Mouse (Mus musculus) heart, embryonic 16.5 days (tissue): ENCODE data around the gene Grm6. TPM values are rescaled to one million over a fixed set of nuclear protein-coding genes. Genes with fewer than 3 reads are reported as not detected.

ENCODE experiments used
- ATAC-seq: fragments of 200-750 bp; cut with Nextera tagmentation; replicated peaks from 2 replicates; pipeline ENCODE4 v1.8.0; 2017; ENCODE audit warnings: moderate number of reproducible peaks; ENCODE audit not compliant: insufficient read depth, low FRiP score; ENCODE audit errors: extremely low read depth
- H3K27ac ChIP-seq: fragments of 300-500 bp; sonication (generic); 2 replicates; pipeline ENCODE4 v1.5.1; 2014; ENCODE audit warnings: mild to moderate bottlenecking, low read length, control low read depth, moderate library complexity
- H3K27me3 ChIP-seq: fragments of 300-500 bp; sonication (generic); 2 replicates; pipeline ENCODE4 v1.6.1; 2014; ENCODE audit warnings: low read length, mixed read lengths; ENCODE audit not compliant: control insufficient read depth, insufficient read depth
- H3K36me3 ChIP-seq: fragments of 300-500 bp; sonication (generic); 2 replicates; pipeline ENCODE4 v1.6.1; 2014; ENCODE audit not compliant: control insufficient read depth, insufficient read depth
- H3K4me1 ChIP-seq: fragments of 300-500 bp; sonication (generic); 2 replicates; pipeline ENCODE4 v1.6.1; 2014; ENCODE audit warnings: low read length, mixed read lengths; ENCODE audit not compliant: control insufficient read depth, insufficient read depth
- H3K4me2 ChIP-seq: fragments of 300-500 bp; sonication (generic); 2 replicates; pipeline ENCODE4 v1.6.1; 2014; ENCODE audit warnings: low read depth, mild to moderate bottlenecking, control low read depth, low read length
- H3K4me3 ChIP-seq: fragments of 300-500 bp; sonication (generic); 2 replicates; pipeline ENCODE4 v1.5.1; 2014; ENCODE audit warnings: mild to moderate bottlenecking, control low read depth, low read length
- H3K9ac ChIP-seq: fragments of 300-500 bp; sonication (generic); 2 replicates; pipeline ENCODE4 v1.6.1; 2014; ENCODE audit warnings: low read length, control low read depth
- H3K9me3 ChIP-seq: fragments of 300-500 bp; sonication (generic); replicated peaks from 2 replicates; pipeline ENCODE4 v1.6.1; 2016; ENCODE audit warnings: low read length; ENCODE audit not compliant: control insufficient read depth
- WGBS: fragments of 180-500 bp; shearing (Covaris S2); extraction: QIAGEN DNeasy Blood & Tissue Kit; methylation state at CpG from one replicate; pipeline ENCODE4 v1.1.7; 2014; 5-methylcytosine and 5-hydroxymethylcytosine counted together
- polyA plus RNA-seq: library from polyadenylated mRNA; unstranded; fragments of >200 nt; fragmentation: Nextera tagmentation; extraction: Ambion mirVana; gene quantifications from 2 replicates; pipeline ENCODE4 v1.2.1, GENCODE M21; 2015

Gene Grm6
- polyA plus RNA-seq = not detected in 2 replicates

- peaks cover 12% of the 10 kb centered on the region for H3K4me1 ChIP-seq
- ATAC-seq = no peak
- H3K9ac ChIP-seq = peak within 1 kb of the TSS; percentile 38; the same call in 1 of the 2 replicates
- peaks cover 4% of the 10 kb centered on the region; the same call in 1 of the 2 replicates for H3K9me3 ChIP-seq
- H3K27ac ChIP-seq = no peak within 1 kb of the TSS
- H3K4me3 ChIP-seq = peak within 1 kb of the TSS; percentile 55
- peak within 1 kb of the TSS; percentile 71 for H3K4me2 ChIP-seq
- H3K27me3 ChIP-seq = peaks cover 52% of the 10 kb centered on the region
- no peaks in the 10 kb centered on the region for H3K36me3 ChIP-seq
- WGBS = 2% methylated on average over 11 of the region's 11 CpGs
These were observed at the start of gene Grm6 for GRCm38 (mm10) chr11:50850177-50850735. Gene Grm6 (plus strand): TSS chr11:50850685.

- H3K36me3 ChIP-seq = peaks cover 71% of the 10 kb centered on the region
- no peak for ATAC-seq
- 92% methylated on average over 4 of the region's 4 CpGs for WGBS
- H3K4me3 ChIP-seq = no peak overlapping the region
- no peak overlapping the region for H3K9ac ChIP-seq
- H3K4me2 ChIP-seq = no peak overlapping the region
- no peaks in the 10 kb centered on the region for H3K4me1 ChIP-seq
- no peaks in the 10 kb centered on the region for H3K27me3 ChIP-seq
- no peak overlapping the region for H3K27ac ChIP-seq
- peaks cover 33% of the 10 kb centered on the region for H3K9me3 ChIP-seq
These were observed 36.3 kb upstream of the Grm6 start for GRCm38 (mm10) chr11:50814233-50814632.

GRCm38 (mm10) chr11:50826214-50826613, 24.3 kb upstream of the Grm6 start:
- Histone ChIP-seq H3K36me3 (peaks cover 23% of the 10 kb centered on the region), H3K4me1 (no peaks in the 10 kb centered on the region; the same call in 1 of the 2 replicates), H3K9me3 (no peaks in the 10 kb centered on the region), H3K27ac (no peak overlapping the region), H3K9ac (no peak overlapping the region), H3K4me3 (no peak overlapping the region), H3K4me2 (peak overlapping the region; percentile 80), H3K27me3 (no peaks in the 10 kb centered on the region)
- ATAC-seq = no peak
- 46% methylated on average over 2 of the region's 2 CpGs for WGBS

- peak; percentile 95 for ATAC-seq
- WGBS = under 1% methylated on average over 43 of the region's 45 CpGs
- H3K36me3 ChIP-seq = peaks cover 18% of the 10 kb centered on the region
- peaks cover 2% of the 10 kb centered on the region for H3K9me3 ChIP-seq
- H3K4me3 ChIP-seq = peak within 1 kb of the TSS; percentile 89
- peak within 1 kb of the TSS; percentile 83 for H3K9ac ChIP-seq
- H3K27ac ChIP-seq = peak within 1 kb of the TSS; percentile 48
- H3K4me2 ChIP-seq = peak within 1 kb of the TSS; percentile 80
- no peaks in the 10 kb centered on the region; the same call in 1 of the 2 replicates for H3K4me1 ChIP-seq
- H3K27me3 ChIP-seq = no peaks in the 10 kb centered on the region
These were observed 23.2 kb upstream of the Grm6 start, which contains the start of gene Zfp354c for GRCm38 (mm10) chr11:50827010-50827953. Gene Zfp354c (minus strand): TSS chr11:50827724.

GRCm38 (mm10) chr11:50835727-50836126, 14.8 kb upstream of the Grm6 start:
- H3K36me3 ChIP-seq = peaks cover 15% of the 10 kb centered on the region
- ATAC-seq = no peak
- H3K9ac ChIP-seq = no peak overlapping the region
- no peak overlapping the region for H3K4me3 ChIP-seq
- H3K27me3 ChIP-seq = no peaks in the 10 kb centered on the region
- peaks cover 15% of the 10 kb centered on the region for H3K9me3 ChIP-seq
- no peak overlapping the region for H3K4me2 ChIP-seq
- no peak overlapping the region for H3K27ac ChIP-seq
- H3K4me1 ChIP-seq = peaks cover 3% of the 10 kb centered on the region
- WGBS = 73% methylated on average over 4 of the region's 4 CpGs

- 13% methylated on average over 22 of the region's 22 CpGs for WGBS
- ATAC-seq = peak; percentile 98
- Histone ChIP-seq H3K4me2 (peak within 1 kb of the TSS; percentile 85), H3K36me3 (no peaks in the 10 kb centered on the region), H3K4me1 (peaks cover 6% of the 10 kb centered on the region), H3K9ac (peak within 1 kb of the TSS; percentile 82), H3K4me3 (peak within 1 kb of the TSS; percentile 57), H3K27me3 (no peaks in the 10 kb centered on the region), H3K27ac (peak within 1 kb of the TSS; percentile 94), H3K9me3 (no peaks in the 10 kb centered on the region)
These were observed 9.3 kb upstream of the Grm6 start, which contains the start of gene Zfp879 for GRCm38 (mm10) chr11:50841023-50841735. Gene Zfp879 (minus strand): TSS chr11:50841552.

GRCm38 (mm10) chr11:50845951-50846350, 4.5 kb upstream of the Grm6 start:
- H3K4me3 ChIP-seq = no peak overlapping the region
- 75% methylated on average over 3 of the region's 3 CpGs for WGBS
- H3K9ac ChIP-seq = no peak overlapping the region
- H3K4me1 ChIP-seq = peaks cover 13% of the 10 kb centered on the region
- peaks cover 4% of the 10 kb centered on the region; the same call in 1 of the 2 replicates for H3K9me3 ChIP-seq
- ATAC-seq = no peak
- H3K27ac ChIP-seq = no peak overlapping the region
- no peaks in the 10 kb centered on the region for H3K36me3 ChIP-seq
- H3K27me3 ChIP-seq = peaks cover 31% of the 10 kb centered on the region
- no peak overlapping the region for H3K4me2 ChIP-seq

- peaks cover 39% of the 10 kb centered on the region for H3K27me3 ChIP-seq
- WGBS = 70% methylated on average over 5 of the region's 5 CpGs
- no peak for ATAC-seq
These were observed 3.4 kb upstream of the Grm6 start for GRCm38 (mm10) chr11:50847047-50847446.

More at GRCm38 (mm10) chr11:50847047-50847446, 3.4 kb upstream of the Grm6 start:
- H3K9ac ChIP-seq = no peak overlapping the region
- H3K4me3 ChIP-seq = no peak overlapping the region
- H3K4me2 ChIP-seq = no peak overlapping the region
- H3K36me3 ChIP-seq = no peaks in the 10 kb centered on the region
- H3K4me1 ChIP-seq = peaks cover 12% of the 10 kb centered on the region
- H3K9me3 ChIP-seq = peaks cover 4% of the 10 kb centered on the region; the same call in 1 of the 2 replicates
- no peak overlapping the region for H3K27ac ChIP-seq
